Mouse (Mus musculus): ENCODE results near the gene Tnni2. TPM values are rescaled to one million over a fixed set of nuclear protein-coding genes. Genes with fewer than 3 reads are reported as not detected.

Tnni2 gene
- polyA plus RNA-seq, 1 experiment from 2014 or later, result 0.59 TPM

- Histone ChIP-seq H3K4me2 (replicated peaks) (no peak overlapping the region), H3K9me3 (no peaks in the 10 kb centered on the region), H3K4me3 (replicated peaks) (no peak overlapping the region), H3K27me3 (no peaks in the 10 kb centered on the region), H3K4me1 (replicated peaks) (no peaks in the 10 kb centered on the region), H3K36me3 (no peaks in the 10 kb centered on the region), H3K27ac (no peak overlapping the region), H3K9ac (replicated peaks) (no peak overlapping the region)
- ATAC-seq, result no peak
- 93% methylated on average over 8 of the region's 8 CpGs for WGBS
Observed at GRCm38 (mm10) chr7:142408686-142409085, 32.9 kb upstream of the Tnni2 start.

- Histone ChIP-seq H3K9ac (replicated peaks) (no peak overlapping the region), H3K9me3 (no peaks in the 10 kb centered on the region), H3K27ac (no peak overlapping the region), H3K36me3 (no peaks in the 10 kb centered on the region), H3K27me3 (no peaks in the 10 kb centered on the region), H3K4me1 (replicated peaks) (no peaks in the 10 kb centered on the region), H3K4me3 (replicated peaks) (no peak overlapping the region), H3K4me2 (replicated peaks) (no peak overlapping the region)
- no peak for ATAC-seq
- WGBS, result 81% methylated on average over 3 of the region's 3 CpGs
Observed at GRCm38 (mm10) chr7:142409603-142410002, 32.0 kb upstream of the Tnni2 start.

- Histone ChIP-seq H3K27ac (no peak overlapping the region), H3K9ac (replicated peaks) (no peak overlapping the region), H3K4me3 (replicated peaks) (no peak overlapping the region), H3K4me1 (replicated peaks) (no peaks in the 10 kb centered on the region), H3K27me3 (no peaks in the 10 kb centered on the region), H3K9me3 (no peaks in the 10 kb centered on the region), H3K36me3 (no peaks in the 10 kb centered on the region), H3K4me2 (replicated peaks) (no peak overlapping the region)
- 94% methylated on average over 6 of the region's 6 CpGs for WGBS
- no peak for ATAC-seq
Observed at GRCm38 (mm10) chr7:142413285-142413684, 28.3 kb upstream of the Tnni2 start.

GRCm38 (mm10) chr7:142415314-142415713 lies 26.3 kb upstream of the Tnni2 start:
- Histone ChIP-seq H3K9ac (replicated peaks) (no peak overlapping the region), H3K27me3 (no peaks in the 10 kb centered on the region), H3K4me3 (replicated peaks) (no peak overlapping the region), H3K4me2 (replicated peaks) (no peak overlapping the region), H3K27ac (no peak overlapping the region), H3K36me3 (no peaks in the 10 kb centered on the region), H3K9me3 (no peaks in the 10 kb centered on the region), H3K4me1 (replicated peaks) (no peaks in the 10 kb centered on the region)
- 74% methylated on average over 4 of the region's 4 CpGs for WGBS
- no peak for ATAC-seq

- H3K4me2 ChIP-seq (replicated peaks), result no peak overlapping the region
- H3K36me3 ChIP-seq, result no peaks in the 10 kb centered on the region
- no peak overlapping the region for H3K9ac ChIP-seq (replicated peaks)
- no peaks in the 10 kb centered on the region for H3K9me3 ChIP-seq
- H3K27ac ChIP-seq, result no peak overlapping the region
- H3K27me3 ChIP-seq, result no peaks in the 10 kb centered on the region
- no peak for ATAC-seq
- 88% methylated on average over 3 of the region's 3 CpGs for WGBS
- H3K4me3 ChIP-seq (replicated peaks), result no peak overlapping the region
- no peaks in the 10 kb centered on the region for H3K4me1 ChIP-seq (replicated peaks)
Observed at GRCm38 (mm10) chr7:142416225-142416624, 25.4 kb upstream of the Tnni2 start.

GRCm38 (mm10) chr7:142418027-142418426 lies 23.6 kb upstream of the Tnni2 start:
- no peaks in the 10 kb centered on the region for H3K36me3 ChIP-seq
- 92% methylated on average over 2 of the region's 2 CpGs for WGBS
- H3K27me3 ChIP-seq, result no peaks in the 10 kb centered on the region
- H3K4me1 ChIP-seq (replicated peaks), result no peaks in the 10 kb centered on the region
- no peaks in the 10 kb centered on the region for H3K9me3 ChIP-seq
- H3K27ac ChIP-seq, result no peak overlapping the region
- ATAC-seq, result no peak
- no peak overlapping the region for H3K9ac ChIP-seq (replicated peaks)
- H3K4me2 ChIP-seq (replicated peaks), result no peak overlapping the region
- no peak overlapping the region for H3K4me3 ChIP-seq (replicated peaks)

- Histone ChIP-seq H3K4me3 (replicated peaks) (no peak overlapping the region), H3K4me2 (replicated peaks) (no peak overlapping the region), H3K27me3 (no peaks in the 10 kb centered on the region), H3K9ac (replicated peaks) (no peak overlapping the region), H3K9me3 (no peaks in the 10 kb centered on the region), H3K27ac (no peak overlapping the region), H3K4me1 (replicated peaks) (no peaks in the 10 kb centered on the region), H3K36me3 (no peaks in the 10 kb centered on the region)
- 91% methylated on average over 8 of the region's 8 CpGs for WGBS
- ATAC-seq, result no peak
Observed at GRCm38 (mm10) chr7:142418679-142419078, 22.9 kb upstream of the Tnni2 start.

- 85% methylated on average over 5 of the region's 5 CpGs for WGBS
- Histone ChIP-seq H3K36me3 (no peaks in the 10 kb centered on the region), H3K9ac (replicated peaks) (no peak overlapping the region)
Observed at GRCm38 (mm10) chr7:142419887-142420286, 21.7 kb upstream of the Tnni2 start.

GRCm38 (mm10) chr7:142421826-142422225 lies 19.8 kb upstream of the Tnni2 start:
- Histone ChIP-seq H3K9me3 (no peaks in the 10 kb centered on the region), H3K27me3 (no peaks in the 10 kb centered on the region; the same call in 1 of the 2 replicates), H3K4me1 (replicated peaks) (no peaks in the 10 kb centered on the region), H3K36me3 (no peaks in the 10 kb centered on the region), H3K4me3 (replicated peaks) (no peak overlapping the region), H3K9ac (replicated peaks) (no peak overlapping the region), H3K4me2 (replicated peaks) (no peak overlapping the region), H3K27ac (no peak overlapping the region)
- no peak for ATAC-seq
- 76% methylated on average over 2 of the region's 2 CpGs for WGBS

More at GRCm38 (mm10) chr7:142419887-142420286, 21.7 kb upstream of the Tnni2 start:
- Histone ChIP-seq H3K4me3 (replicated peaks) (no peak overlapping the region), H3K4me2 (replicated peaks) (no peak overlapping the region), H3K4me1 (replicated peaks) (no peaks in the 10 kb centered on the region), H3K27ac (no peak overlapping the region), H3K9me3 (no peaks in the 10 kb centered on the region), H3K27me3 (no peaks in the 10 kb centered on the region)
- ATAC-seq, result no peak

- no peaks in the 10 kb centered on the region for H3K9me3 ChIP-seq
- no peak for ATAC-seq
- peaks cover 9% of the 10 kb centered on the region for H3K4me1 ChIP-seq (replicated peaks)
- no peak overlapping the region for H3K27ac ChIP-seq
- H3K9ac ChIP-seq (replicated peaks), result no peak overlapping the region
- H3K27me3 ChIP-seq, result no peaks in the 10 kb centered on the region; the same call in 1 of the 2 replicates
- H3K4me2 ChIP-seq (replicated peaks), result no peak overlapping the region
- H3K4me3 ChIP-seq (replicated peaks), result no peak overlapping the region
- 44% methylated on average over 11 of the region's 11 CpGs for WGBS
- no peaks in the 10 kb centered on the region for H3K36me3 ChIP-seq
Observed at GRCm38 (mm10) chr7:142425641-142426213, 15.9 kb upstream of the Tnni2 start.

- H3K36me3 ChIP-seq, result no peaks in the 10 kb centered on the region
- no peak for ATAC-seq
- 4% methylated on average over 7 of the region's 7 CpGs for WGBS
- no peak overlapping the region for H3K9ac ChIP-seq (replicated peaks)
- H3K27ac ChIP-seq, result no peak overlapping the region
- H3K9me3 ChIP-seq, result no peaks in the 10 kb centered on the region
- H3K4me3 ChIP-seq (replicated peaks), result no peak overlapping the region
- no peak overlapping the region for H3K4me2 ChIP-seq (replicated peaks)
- no peaks in the 10 kb centered on the region; the same call in 1 of the 2 replicates for H3K27me3 ChIP-seq
- peaks cover 10% of the 10 kb centered on the region for H3K4me1 ChIP-seq (replicated peaks)
Observed at GRCm38 (mm10) chr7:142428213-142428612, 13.4 kb upstream of the Tnni2 start.

- 59% methylated on average over 12 of the region's 12 CpGs for WGBS
- Histone ChIP-seq H3K4me3 (replicated peaks) (no peak overlapping the region), H3K4me2 (replicated peaks) (no peak overlapping the region), H3K27ac (peak overlapping the region; percentile 40; the same call in 1 of the 2 replicates), H3K9ac (replicated peaks) (no peak overlapping the region), H3K27me3 (no peaks in the 10 kb centered on the region; the same call in 1 of the 2 replicates), H3K36me3 (no peaks in the 10 kb centered on the region), H3K4me1 (replicated peaks) (peaks cover 10% of the 10 kb centered on the region), H3K9me3 (no peaks in the 10 kb centered on the region)
- peak; percentile 87 for ATAC-seq
Observed at GRCm38 (mm10) chr7:142430160-142430678, 11.4 kb upstream of the Tnni2 start.

GRCm38 (mm10) chr7:142431106-142431505 lies 10.5 kb upstream of the Tnni2 start:
- no peak overlapping the region for H3K9ac ChIP-seq (replicated peaks)
- no peak overlapping the region for H3K4me3 ChIP-seq (replicated peaks)
- peaks cover 10% of the 10 kb centered on the region for H3K4me1 ChIP-seq (replicated peaks)
- no peak overlapping the region for H3K4me2 ChIP-seq (replicated peaks)
- H3K27ac ChIP-seq, result no peak overlapping the region
- 92% methylated on average over 14 of the region's 14 CpGs for WGBS
- ATAC-seq, result no peak
- H3K36me3 ChIP-seq, result no peaks in the 10 kb centered on the region
- no peaks in the 10 kb centered on the region for H3K27me3 ChIP-seq
- no peaks in the 10 kb centered on the region for H3K9me3 ChIP-seq
